Mouse (Mus musculus) liver, embryonic 14.5 days (tissue): Measurements from ENCODE around the gene Sept4. TPM values are rescaled to one million over a fixed set of nuclear protein-coding genes. Genes with fewer than 3 reads are reported as not detected.

ENCODE experiments used
- ATAC-seq: fragments of 200-750 bp; cut with Nextera tagmentation; 2 replicates; pipeline ENCODE4 v1.8.0; 2017; ENCODE audit warnings: moderate number of reproducible peaks, mild to moderate bottlenecking, moderate library complexity; ENCODE audit not compliant: insufficient read depth
- DNase-seq, 3 experiments: peaks; one replicate each; pipeline ENCODE4 v3.0.0-alpha.2; 2012 to 2013; ENCODE audit warnings: low read depth in 3 of 3, low spot score in 3 of 3
- H3K27ac ChIP-seq: fragments of 300-500 bp; sonication (generic); 2 replicates; pipeline ENCODE4 v1.5.1; 2014; ENCODE audit warnings: moderate library complexity, mild to moderate bottlenecking, control low read depth, inconsistent platforms
- H3K27me3 ChIP-seq: fragments of 300-500 bp; sonication (generic); 2 replicates; pipeline ENCODE4 v1.6.1; 2014; ENCODE audit warnings: mild to moderate bottlenecking, low read length, moderate library complexity; ENCODE audit not compliant: control insufficient read depth, insufficient read depth
- H3K36me3 ChIP-seq: fragments of 300-500 bp; sonication (generic); replicated peaks from 2 replicates; pipeline ENCODE4 v1.6.1; 2014; ENCODE audit warnings: low read depth; ENCODE audit not compliant: control insufficient read depth, insufficient read depth
- H3K4me1 ChIP-seq, 2 experiments: fragments of 200-500 bp in 1 of 2; fragments of 300-500 bp in 1 of 2; sonication (generic) in 1 of 2; replicated peaks; 2 replicates each; pipeline ENCODE4 v1.6.1; 2012 to 2014; ENCODE audit warnings: antibody characterized with exemption in 1 of 2, inconsistent platforms in 1 of 2, low read length in 1 of 2; ENCODE audit not compliant: control insufficient read depth in 2 of 2, insufficient read depth in 2 of 2
- H3K4me2 ChIP-seq: fragments of 300-500 bp; sonication (generic); 2 replicates; pipeline ENCODE4 v1.6.1; 2014; ENCODE audit warnings: low read depth, mild to moderate bottlenecking, control low read depth, moderate library complexity
- H3K4me3 ChIP-seq, 2 experiments: fragments of 200-500 bp in 1 of 2; fragments of 300-500 bp in 1 of 2; sonication (generic) in 1 of 2; 2 replicates each; pipeline ENCODE4 v1.5.1; 2012 to 2014; ENCODE audit warnings: low read depth in 2 of 2, low read length in 2 of 2, mild to moderate bottlenecking in 2 of 2, control low read depth in 1 of 2, inconsistent platforms in 1 of 2, moderate library complexity in 1 of 2; ENCODE audit not compliant: insufficient read depth in 1 of 2
- H3K9ac ChIP-seq: fragments of 300-500 bp; sonication (generic); replicated peaks from 2 replicates; pipeline ENCODE4 v1.6.1; 2014; ENCODE audit warnings: mild to moderate bottlenecking, control low read depth, moderate library complexity
- H3K9me3 ChIP-seq: fragments of 300-500 bp; sonication (generic); 2 replicates; pipeline ENCODE4 v1.6.1; 2016; ENCODE audit warnings: low read length, mixed read lengths; ENCODE audit not compliant: control insufficient read depth
- CTCF ChIP-seq: IDR thresholded peaks from 2 replicates; pipeline ENCODE4 v1.5.1; 2016; ENCODE audit warnings: antibody characterized with exemption, low read depth, control low read depth
- EP300 ChIP-seq: IDR thresholded peaks from 2 replicates; pipeline ENCODE4 v1.6.1; 2016; ENCODE audit warnings: antibody characterized with exemption, low read depth
- WGBS: fragments of 180-500 bp; shearing (Covaris S2); extraction: QIAGEN DNeasy Blood & Tissue Kit; methylation state at CpG from one replicate; pipeline ENCODE4 v1.1.7; 2014; ENCODE audit not compliant: insufficient replicate concordance; 5-methylcytosine and 5-hydroxymethylcytosine counted together
- polyA plus RNA-seq, 2 experiments: library from polyadenylated mRNA; depleted of rRNA in 1 of 2; stranded (reverse) in 1 of 2; unstranded in 1 of 2; fragments of >200 nt; fragmentation: Nextera tagmentation in 1 of 2; extraction: Ambion mirVana in 1 of 2; gene quantifications; 2 replicates each; pipeline versions ENCODE4 v1.2.1 to v1.2.3; 2012 to 2014

Sept4 gene
- polyA plus RNA-seq, 2 experiments = 8.0 to 9.1 TPM

GRCm38 (mm10) chr11:87609264-87609663 is 40.6 kb downstream of the Sept4 start:
- H3K36me3 ChIP-seq = peaks cover 48% of the 10 kb centered on the region
- no peaks in the 10 kb centered on the region for H3K9me3 ChIP-seq
- no peak for ATAC-seq

GRCm38 (mm10) chr11:87611547-87611946 is 42.8 kb downstream of the Sept4 start:
- no peak for ATAC-seq
- no peak overlapping the region for H3K9ac ChIP-seq
- no peak for DNase-seq
- no peak overlapping the region for H3K4me3 ChIP-seq
- H3K9me3 ChIP-seq = no peaks in the 10 kb centered on the region
- no peaks in the 10 kb centered on the region for H3K4me1 ChIP-seq
- no peak overlapping the region for H3K27ac ChIP-seq
- 85% methylated on average over 9 of the region's 9 CpGs for WGBS
- H3K27me3 ChIP-seq = no peaks in the 10 kb centered on the region
- TF ChIP-seq EP300 (no peak), CTCF (no peak)
- no peak overlapping the region for H3K4me2 ChIP-seq
- peaks cover 45% of the 10 kb centered on the region for H3K36me3 ChIP-seq

More at GRCm38 (mm10) chr11:87609264-87609663, 40.6 kb downstream of the Sept4 start:
- no peak overlapping the region for H3K9ac ChIP-seq
- H3K27me3 ChIP-seq = no peaks in the 10 kb centered on the region
- H3K27ac ChIP-seq = no peak overlapping the region
- no peak for DNase-seq
- no peak overlapping the region for H3K4me2 ChIP-seq
- 72% methylated on average over 7 of the region's 7 CpGs for WGBS
- H3K4me1 ChIP-seq = no peaks in the 10 kb centered on the region
- TF ChIP-seq CTCF = no peak
- TF ChIP-seq EP300 = no peak
- no peak overlapping the region for H3K4me3 ChIP-seq

- Histone ChIP-seq H3K9ac (no peak overlapping the region), H3K9me3 (no peaks in the 10 kb centered on the region; the same call in 1 of the 2 replicates), H3K4me3 (no peak overlapping the region), H3K4me1 (peaks cover 0 to 4% of the 10 kb centered on the region in 2 experiments; a peak in 2 of 4 replicates), H3K27me3 (no peaks in the 10 kb centered on the region), H3K4me2 (no peak overlapping the region), H3K27ac (no peak overlapping the region), H3K36me3 (peaks cover 60% of the 10 kb centered on the region)
- WGBS = 76% methylated on average over 7 of the region's 7 CpGs
- DNase-seq (no peak), ATAC-seq (no peak)
- TF ChIP-seq EP300 (no peak), CTCF (no peak)
These were observed 45.3 kb downstream of the Sept4 start for GRCm38 (mm10) chr11:87613972-87614371.

DNA sequence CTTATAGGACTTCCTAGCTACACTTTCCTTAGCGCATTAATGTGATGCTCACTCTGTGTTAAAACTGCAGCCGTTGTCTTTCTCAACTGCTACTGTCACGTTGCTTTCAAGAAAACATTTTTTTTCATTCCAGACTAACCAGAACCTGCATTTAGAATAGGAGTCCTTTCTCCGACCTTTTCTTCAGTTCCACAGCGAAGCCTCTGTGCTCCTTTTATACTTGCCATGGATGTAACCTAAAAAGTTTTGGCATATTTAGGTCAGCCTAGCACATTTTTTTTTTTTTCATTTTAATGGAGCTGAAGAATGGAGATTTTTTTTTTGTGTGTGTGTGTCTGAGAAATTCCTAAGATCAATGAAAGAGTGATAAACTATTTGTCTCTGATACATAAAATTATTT is 46.8 kb downstream of the Sept4 start:
- no peak overlapping the region for H3K4me3 ChIP-seq
- 85% methylated on average over 5 of the region's 5 CpGs for WGBS
- DNase-seq (no peak), ATAC-seq (no peak)
- no peaks in the 10 kb centered on the region for H3K27me3 ChIP-seq
- TF ChIP-seq EP300 = no peak
- H3K4me2 ChIP-seq = no peak overlapping the region
- peaks cover 58% of the 10 kb centered on the region for H3K36me3 ChIP-seq
- H3K27ac ChIP-seq = no peak overlapping the region
- peaks cover 3 to 5% of the 10 kb centered on the region in 2 experiments for H3K4me1 ChIP-seq
- H3K9me3 ChIP-seq = no peaks in the 10 kb centered on the region; the same call in 1 of the 2 replicates
- H3K9ac ChIP-seq = no peak overlapping the region

- WGBS = 80% methylated on average over 2 of the region's 2 CpGs
- Histone ChIP-seq H3K4me3 (no peak overlapping the region), H3K9ac (no peak overlapping the region), H3K36me3 (peaks cover 54% of the 10 kb centered on the region), H3K27me3 (no peaks in the 10 kb centered on the region), H3K4me2 (no peak overlapping the region), H3K9me3 (no peaks in the 10 kb centered on the region; the same call in 1 of the 2 replicates), H3K4me1 (peaks cover 3 to 6% of the 10 kb centered on the region in 2 experiments), H3K27ac (no peak overlapping the region)
- TF ChIP-seq EP300 (no peak), CTCF (no peak)
- no peak for ATAC-seq
- no peak for DNase-seq
These were observed 47.2 kb downstream of the Sept4 start for GRCm38 (mm10) chr11:87615952-87616351.
